Mouse (Mus musculus) hindbrain, embryonic 15.5 days (tissue): ENCODE data around the gene Slc24a3. TPM values are rescaled to one million over a fixed set of nuclear protein-coding genes. Genes with fewer than 3 reads are reported as not detected.
A peak's percentile ranks its signal among the peaks of the same experiment; 100 is the strongest.

ENCODE experiments used
- ATAC-seq: fragments of 200-750 bp; cut with Nextera tagmentation; 2 replicates; pipeline ENCODE4 v1.8.0; 2017; ENCODE audit warnings: low read depth, moderate number of reproducible peaks, moderate TSS enrichment; ENCODE audit not compliant: low FRiP score
- H3K27ac ChIP-seq: fragments of 300-500 bp; sonication (generic); replicated peaks from 2 replicates; pipeline ENCODE4 v1.5.1; 2015; ENCODE audit warnings: mild to moderate bottlenecking, inconsistent platforms
- H3K27me3 ChIP-seq: fragments of 300-500 bp; sonication (generic); 2 replicates; pipeline ENCODE4 v1.6.1; 2015; ENCODE audit warnings: control low read depth, inconsistent platforms
- H3K36me3 ChIP-seq: fragments of 300-500 bp; sonication (generic); 2 replicates; pipeline ENCODE4 v1.6.1; 2015; ENCODE audit warnings: control low read depth, inconsistent platforms
- H3K4me1 ChIP-seq: fragments of 300-500 bp; sonication (generic); replicated peaks from 2 replicates; pipeline ENCODE4 v1.6.1; 2015; ENCODE audit warnings: control low read depth, inconsistent platforms
- H3K4me2 ChIP-seq: fragments of 300-500 bp; sonication (generic); 2 replicates; pipeline ENCODE4 v1.6.1; 2015; ENCODE audit warnings: moderate library complexity, mild to moderate bottlenecking, inconsistent platforms
- H3K4me3 ChIP-seq: fragments of 300-500 bp; sonication (generic); 2 replicates; pipeline ENCODE4 v1.5.1; 2015; ENCODE audit warnings: mild to moderate bottlenecking, inconsistent platforms
- H3K9ac ChIP-seq: fragments of 300-500 bp; sonication (generic); 2 replicates; pipeline ENCODE4 v1.6.1; 2015; ENCODE audit warnings: inconsistent platforms
- H3K9me3 ChIP-seq: fragments of 300-500 bp; sonication (generic); 2 replicates; pipeline ENCODE4 v1.6.1; 2016; ENCODE audit warnings: control low read depth, inconsistent platforms
- WGBS: fragments of 180-500 bp; shearing (Covaris S2); methylation state at CpG from one replicate; pipeline ENCODE4 v1.1.7; 2015; 5-methylcytosine and 5-hydroxymethylcytosine counted together
- polyA plus RNA-seq: library from polyadenylated mRNA; unstranded; fragments of >200 nt; fragmentation: Nextera tagmentation; extraction: Ambion mirVana; gene quantifications from 2 replicates; pipeline ENCODE4 v1.2.1, GENCODE M21; 2015

The Slc24a3 gene
- polyA plus RNA-seq, 1 experiment from 2014 or later = 22.8 TPM

GRCm38 (mm10) chr2:145588009-145588737, 420.6 kb downstream of the Slc24a3 start:
- WGBS = 71% methylated on average over 8 of the region's 8 CpGs
- ATAC-seq = peak; percentile 92
- no peak overlapping the region for H3K4me3 ChIP-seq

GRCm38 (mm10) chr2:145591881-145592280, 424.3 kb downstream of the Slc24a3 start:
- no peak overlapping the region for H3K27ac ChIP-seq
- no peak overlapping the region for H3K4me2 ChIP-seq
- WGBS = 88% methylated on average over 8 of the region's 8 CpGs
- no peaks in the 10 kb centered on the region for H3K4me1 ChIP-seq
- no peak for ATAC-seq
- H3K4me3 ChIP-seq = no peak overlapping the region
- H3K36me3 ChIP-seq = no peaks in the 10 kb centered on the region
- no peaks in the 10 kb centered on the region for H3K27me3 ChIP-seq
- no peaks in the 10 kb centered on the region for H3K9me3 ChIP-seq
- H3K9ac ChIP-seq = no peak overlapping the region

More at GRCm38 (mm10) chr2:145588009-145588737, 420.6 kb downstream of the Slc24a3 start:
- Histone ChIP-seq H3K27me3 (no peaks in the 10 kb centered on the region), H3K9me3 (no peaks in the 10 kb centered on the region), H3K4me1 (no peaks in the 10 kb centered on the region), H3K36me3 (no peaks in the 10 kb centered on the region), H3K4me2 (no peak overlapping the region), H3K27ac (no peak overlapping the region), H3K9ac (no peak overlapping the region)

GRCm38 (mm10) chr2:145593649-145594347, 426.2 kb downstream of the Slc24a3 start:
- H3K27ac ChIP-seq = no peak overlapping the region
- no peak overlapping the region for H3K9ac ChIP-seq
- H3K4me2 ChIP-seq = no peak overlapping the region
- no peak overlapping the region for H3K4me3 ChIP-seq
- no peaks in the 10 kb centered on the region for H3K9me3 ChIP-seq
- no peaks in the 10 kb centered on the region for H3K36me3 ChIP-seq
- H3K4me1 ChIP-seq = no peaks in the 10 kb centered on the region
- WGBS = 75% methylated on average over 3 of the region's 3 CpGs
- no peak for ATAC-seq
- H3K27me3 ChIP-seq = no peaks in the 10 kb centered on the region

GRCm38 (mm10) chr2:145597866-145598265, 430.3 kb downstream of the Slc24a3 start:
- H3K27ac ChIP-seq = no peak overlapping the region
- no peak overlapping the region for H3K9ac ChIP-seq
- H3K9me3 ChIP-seq = no peaks in the 10 kb centered on the region
- no peaks in the 10 kb centered on the region for H3K27me3 ChIP-seq
- H3K4me3 ChIP-seq = no peak overlapping the region
- H3K4me2 ChIP-seq = no peak overlapping the region
- 94% methylated on average over 5 of the region's 5 CpGs for WGBS
- H3K4me1 ChIP-seq = no peaks in the 10 kb centered on the region
- H3K36me3 ChIP-seq = no peaks in the 10 kb centered on the region
- no peak for ATAC-seq

GRCm38 (mm10) chr2:145607844-145608243, 440.3 kb downstream of the Slc24a3 start:
- ATAC-seq = no peak
- 86% methylated on average over 5 of the region's 5 CpGs for WGBS
- no peaks in the 10 kb centered on the region for H3K27me3 ChIP-seq
- H3K4me2 ChIP-seq = no peak overlapping the region
- H3K4me1 ChIP-seq = no peaks in the 10 kb centered on the region
- H3K4me3 ChIP-seq = no peak overlapping the region
- no peaks in the 10 kb centered on the region for H3K9me3 ChIP-seq
- no peaks in the 10 kb centered on the region for H3K36me3 ChIP-seq
- H3K9ac ChIP-seq = no peak overlapping the region
- H3K27ac ChIP-seq = no peak overlapping the region

GRCm38 (mm10) chr2:145610796-145611705, 443.5 kb downstream of the Slc24a3 start:
- 0 out of 2 replicates have a peak, but pooled peaks cover 3% of the 10 kb centered on the region for H3K4me1 ChIP-seq
- H3K4me2 ChIP-seq = no peak overlapping the region
- H3K27ac ChIP-seq = no peak overlapping the region
- ATAC-seq = no peak
- 48% methylated on average over 15 of the region's 15 CpGs for WGBS
- no peaks in the 10 kb centered on the region for H3K36me3 ChIP-seq
- no peak overlapping the region for H3K4me3 ChIP-seq
- no peak overlapping the region for H3K9ac ChIP-seq
- H3K9me3 ChIP-seq = no peaks in the 10 kb centered on the region
- H3K27me3 ChIP-seq = no peaks in the 10 kb centered on the region

- Histone ChIP-seq H3K9me3 (no peaks in the 10 kb centered on the region), H3K4me2 (no peak overlapping the region), H3K4me1 (0 out of 2 replicates have a peak, but pooled peaks cover 3% of the 10 kb centered on the region), H3K27ac (no peak overlapping the region), H3K36me3 (no peaks in the 10 kb centered on the region), H3K27me3 (no peaks in the 10 kb centered on the region), H3K4me3 (no peak overlapping the region), H3K9ac (no peak overlapping the region)
- ATAC-seq = no peak
- 68% methylated on average over 8 of the region's 8 CpGs for WGBS
Measured at GRCm38 (mm10) chr2:145612937-145613336, 445.4 kb downstream of the Slc24a3 start.

- H3K36me3 ChIP-seq = no peaks in the 10 kb centered on the region
- no peak overlapping the region for H3K9ac ChIP-seq
- no peaks in the 10 kb centered on the region for H3K9me3 ChIP-seq
- H3K4me3 ChIP-seq = no peak overlapping the region
- 0 out of 2 replicates have a peak, but pooled peaks cover 3% of the 10 kb centered on the region for H3K4me1 ChIP-seq
- no peaks in the 10 kb centered on the region for H3K27me3 ChIP-seq
- no peak overlapping the region for H3K4me2 ChIP-seq
- WGBS = 80% methylated on average over 8 of the region's 8 CpGs
- no peak overlapping the region for H3K27ac ChIP-seq
- no peak for ATAC-seq
Measured at GRCm38 (mm10) chr2:145613705-145614104, 446.2 kb downstream of the Slc24a3 start.

GRCm38 (mm10) chr2:145619688-145620087, 452.1 kb downstream of the Slc24a3 start:
- no peak overlapping the region for H3K4me2 ChIP-seq
- H3K9ac ChIP-seq = no peak overlapping the region
- no peak overlapping the region for H3K4me3 ChIP-seq
- H3K9me3 ChIP-seq = no peaks in the 10 kb centered on the region
- WGBS = 67% methylated on average over 4 of the region's 4 CpGs
- H3K27ac ChIP-seq = no peak overlapping the region
- H3K4me1 ChIP-seq = peaks cover 3% of the 10 kb centered on the region; the same call in 1 of the 2 replicates
- ATAC-seq = no peak
- H3K36me3 ChIP-seq = no peaks in the 10 kb centered on the region; the same call in 1 of the 2 replicates
- no peaks in the 10 kb centered on the region for H3K27me3 ChIP-seq

GRCm38 (mm10) chr2:145620709-145621108, 453.2 kb downstream of the Slc24a3 start:
- no peak overlapping the region for H3K9ac ChIP-seq
- H3K4me3 ChIP-seq = no peak overlapping the region
- H3K27ac ChIP-seq = no peak overlapping the region
- H3K9me3 ChIP-seq = no peaks in the 10 kb centered on the region
- 0 out of 2 replicates have a peak, but pooled peaks have one; percentile 30 for ATAC-seq
- no peak overlapping the region for H3K4me2 ChIP-seq
- peaks cover 3% of the 10 kb centered on the region; the same call in 1 of the 2 replicates for H3K4me1 ChIP-seq
- no peaks in the 10 kb centered on the region for H3K27me3 ChIP-seq
- H3K36me3 ChIP-seq = no peaks in the 10 kb centered on the region; the same call in 1 of the 2 replicates

- Histone ChIP-seq H3K36me3 (no peaks in the 10 kb centered on the region; the same call in 1 of the 2 replicates), H3K4me1 (peaks cover 3% of the 10 kb centered on the region; the same call in 1 of the 2 replicates), H3K27ac (no peak overlapping the region), H3K4me2 (no peak overlapping the region), H3K4me3 (no peak overlapping the region), H3K9me3 (no peaks in the 10 kb centered on the region), H3K9ac (no peak overlapping the region), H3K27me3 (no peaks in the 10 kb centered on the region)
- ATAC-seq = 0 out of 2 replicates have a peak, but pooled peaks have one; percentile 19
- whole genome bisulfite sequencing = 18% methylated on average over 9 of the region's 9 CpGs
Measured at GRCm38 (mm10) chr2:145621119-145621518, 453.6 kb downstream of the Slc24a3 start.
